Comparison of ENCODE assay signal across 16 mouse cellular contexts in genomic region chr11:117543191-117543590, GRCm38 (mm10). TPM values are rescaled to one million over a fixed set of nuclear protein-coding genes. Genes with fewer than 3 reads are reported as not detected.
A peak's percentile ranks its signal among the peaks of the same experiment; 100 is the strongest.
DNase-seq lines count a peak whose midpoint lies in the region; ATAC-seq lines count a peak whose summit lies in the region.
"Had no signal": no experiment of that assay in that cellular context is flagged by ENCODE, and none has a peak within 500 bp of the region (broad histone marks: within the 10 kb centered on the region; RNA-seq: fewer than 3 reads in every experiment).

No protein-coding gene starts in this region.

- peaks cover 32% of the 10 kb centered on the region for H3K4me1 ChIP-seq in midbrain, embryonic 12.5 days
- H3K4me1 ChIP-seq in heart, embryonic 10.5 days: peaks cover 18% of the 10 kb centered on the region

- H3K9ac ChIP-seq in midbrain, embryonic 12.5 days (replicated peaks): no peak overlapping the region
- H3K9ac ChIP-seq: embryonic facial prominence, embryonic 12.5 days; heart, embryonic 15.5 days; intestine, embryonic 15.5 days had no signal

- ATAC-seq in midbrain, embryonic 12.5 days (ENCODE audit: low FRiP score, low read depth): no peak
- ATAC-seq in CD4-positive, CD25-positive, alpha-beta regulatory T cell, adult 4 months: no peak
- ATAC-seq: intestine, embryonic 15.5 days had no signal

- H3K4me3 ChIP-seq in midbrain, embryonic 12.5 days: no peak overlapping the region
- no peak overlapping the region for H3K4me3 ChIP-seq in heart, embryonic 10.5 days
- H3K4me3 ChIP-seq: embryonic facial prominence, embryonic 12.5 days; heart, embryonic 15.5 days; intestine, embryonic 15.5 days had no signal

- peak overlapping the region; percentile 31; the same call in 1 of the 2 replicates for H3K27ac ChIP-seq in midbrain, embryonic 12.5 days (replicated peaks)
- no peak overlapping the region for H3K27ac ChIP-seq in heart, embryonic 10.5 days
- H3K27ac ChIP-seq: embryonic facial prominence, embryonic 12.5 days; heart, embryonic 15.5 days; intestine, embryonic 15.5 days had no signal

- DNase-seq in gastrocnemius, adult 18-20 months (ENCODE audit: low spot score): peak; percentile 83
- DNase-seq in gastrocnemius, postnatal 4 days (ENCODE audit: low spot score in 2 of 2): no peak
- DNase-seq in adipocyte (ENCODE audit: low spot score): peak; percentile 10
- DNase-seq in cerebellum, postnatal 36 days: peak; percentile 63 to 69
- DNase-seq in right cerebral cortex, postnatal 4 days: no peak
- DNase-seq in heart, embryonic 10.5 days (ENCODE audit: low spot score): no peak
- DNase-seq: B cell, adult 2 months; lung, postnatal 36 days; thymus, adult 18-20 months had no signal

- 32% methylated on average over 6 of the region's 6 CpGs for WGBS in midbrain, embryonic 12.5 days
- 27% methylated on average over 6 of the region's 6 CpGs for WGBS in heart, embryonic 10.5 days

- H3K9me3 ChIP-seq in midbrain, embryonic 12.5 days: no peaks in the 10 kb centered on the region
- no peaks in the 10 kb centered on the region for H3K9me3 ChIP-seq in heart, embryonic 10.5 days
- H3K9me3 ChIP-seq: embryonic facial prominence, embryonic 12.5 days; heart, embryonic 15.5 days; intestine, embryonic 15.5 days had no signal

- no peak overlapping the region for H3K4me2 ChIP-seq in midbrain, embryonic 12.5 days (replicated peaks)
- H3K4me2 ChIP-seq: embryonic facial prominence, embryonic 12.5 days; heart, embryonic 15.5 days; intestine, embryonic 15.5 days; liver, embryonic 11.5 days had no signal

- H3K36me3 ChIP-seq in midbrain, embryonic 12.5 days: no peaks in the 10 kb centered on the region
- no peaks in the 10 kb centered on the region for H3K36me3 ChIP-seq in heart, embryonic 10.5 days
- H3K36me3 ChIP-seq: embryonic facial prominence, embryonic 12.5 days; heart, embryonic 15.5 days; intestine, embryonic 15.5 days had no signal

- peaks cover 30% of the 10 kb centered on the region for H3K27me3 ChIP-seq in midbrain, embryonic 12.5 days
- H3K27me3 ChIP-seq in heart, embryonic 10.5 days (ENCODE audit: insufficient read depth, poor library complexity, severe bottlenecking): peaks cover 28% of the 10 kb centered on the region
- H3K27me3 ChIP-seq: intestine, embryonic 15.5 days had no signal

RNA-seq across cellular contexts. Expression of gene Gm11733, which starts 59.0 kb away (rescaled TPM):
- not detected for total RNA-seq in gastrocnemius, adult 18-20 months (2021)
- total RNA-seq in gastrocnemius, postnatal 4 days (2021): not detected
- not detected in 2 replicates for polyA plus RNA-seq in midbrain, embryonic 12.5 days (2016; fragmentation: Nextera tagmentation; extraction: Ambion mirVana)
- not detected for polyA plus RNA-seq in CD4-positive, CD25-positive, alpha-beta regulatory T cell, adult 4 months (2017; shearing (Covaris generic))
- not detected in 2 replicates for polyA plus RNA-seq in heart, embryonic 10.5 days (2016; fragmentation: Nextera tagmentation; extraction: Ambion mirVana)
- total RNA-seq: MEL had no signal
- polyA plus RNA-seq: embryonic facial prominence, embryonic 12.5 days; heart, embryonic 15.5 days; intestine, embryonic 15.5 days; liver, embryonic 11.5 days had no signal

Comparison
In these comparisons a context has a peak if more than half of its experiments do, and no peak if none do; other contexts are left out.
1. DNase-seq: peak in gastrocnemius, adult 18-20 months (single experiment), adipocyte (single experiment) and cerebellum, postnatal 36 days (2 of 2); none in gastrocnemius, postnatal 4 days (0 of 2), right cerebral cortex, postnatal 4 days (single experiment) and heart, embryonic 10.5 days (single experiment).